Mouse (Mus musculus): ENCODE measurements around the gene Gm9774.

The Gm9774 gene

DNA sequence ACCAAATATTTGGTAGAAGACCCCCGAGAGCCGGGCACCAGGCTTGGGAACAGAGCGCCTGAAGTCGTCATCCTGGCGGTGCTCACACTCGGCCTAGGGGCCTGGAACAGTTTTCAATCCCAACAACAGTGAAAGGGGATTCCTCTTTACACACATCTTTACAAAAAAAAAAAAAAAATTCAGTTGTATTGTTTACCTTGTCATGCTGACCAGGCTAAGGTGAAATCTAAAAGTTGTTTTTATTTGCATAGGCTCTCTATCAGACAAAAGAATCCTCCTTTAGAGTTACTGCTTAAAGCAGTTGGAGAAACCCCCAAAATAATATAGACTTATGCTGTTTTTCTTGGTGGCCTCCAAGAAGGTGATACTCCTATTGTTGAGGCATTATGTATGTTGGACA lies at the start of gene Gm9774:
TSS of gene Gm9774 (minus strand) at position 101 of the 400 bp plus-strand sequence.
- no peak for DNase-seq (ENCODE audit: low read depth in 2 of 2, low spot score in 2 of 2)

DNA sequence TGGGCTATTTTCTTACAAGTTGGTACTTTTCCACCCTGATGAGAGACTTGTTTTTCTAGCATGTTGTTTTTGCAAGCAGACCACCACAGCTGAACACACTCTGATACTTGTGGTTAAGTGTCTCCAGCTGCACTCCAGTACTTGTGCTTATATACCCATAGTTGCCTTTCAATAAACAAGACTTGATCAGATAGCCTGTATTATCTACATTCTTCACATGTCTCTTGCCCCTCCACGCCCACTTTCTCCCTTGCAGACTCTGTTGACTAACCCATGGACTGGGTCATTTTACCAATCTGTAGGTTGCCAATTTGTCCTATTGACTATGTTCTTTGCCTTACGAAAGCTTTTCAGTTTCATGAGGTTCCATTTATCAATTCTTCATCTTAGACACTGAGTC lies 40.9 kb upstream of the Gm9774 start:
- DNase-seq (ENCODE audit: low read depth in 2 of 2, low spot score in 2 of 2) = no peak

DNA sequence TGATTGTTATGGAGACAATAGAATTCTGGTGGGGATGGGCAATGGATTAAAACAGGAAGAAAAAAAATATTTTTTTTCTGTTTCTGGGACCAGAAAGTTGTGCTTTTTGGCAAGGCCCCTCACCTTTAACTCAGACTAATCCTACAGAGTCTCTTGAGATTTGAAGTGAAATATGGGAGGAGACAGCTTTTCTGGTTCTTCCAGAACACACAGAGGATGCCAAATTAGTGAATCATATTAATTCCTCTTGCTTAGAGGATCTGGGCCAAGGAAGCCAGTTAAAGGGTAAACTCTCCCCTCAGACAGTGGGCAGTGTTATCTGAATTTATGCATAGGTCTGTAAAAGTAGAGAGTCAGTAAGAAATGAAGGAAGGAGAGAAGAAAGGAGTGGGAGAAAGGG lies 38.2 kb upstream of the Gm9774 start:
- no peak for DNase-seq (ENCODE audit: low read depth in 2 of 2, low spot score in 2 of 2)

- no peak for DNase-seq (ENCODE audit: low read depth in 2 of 2, low spot score in 2 of 2)
Observed at GRCm38 (mm10) chr3:92466576-92466975, 37.4 kb upstream of the Gm9774 start.

DNA sequence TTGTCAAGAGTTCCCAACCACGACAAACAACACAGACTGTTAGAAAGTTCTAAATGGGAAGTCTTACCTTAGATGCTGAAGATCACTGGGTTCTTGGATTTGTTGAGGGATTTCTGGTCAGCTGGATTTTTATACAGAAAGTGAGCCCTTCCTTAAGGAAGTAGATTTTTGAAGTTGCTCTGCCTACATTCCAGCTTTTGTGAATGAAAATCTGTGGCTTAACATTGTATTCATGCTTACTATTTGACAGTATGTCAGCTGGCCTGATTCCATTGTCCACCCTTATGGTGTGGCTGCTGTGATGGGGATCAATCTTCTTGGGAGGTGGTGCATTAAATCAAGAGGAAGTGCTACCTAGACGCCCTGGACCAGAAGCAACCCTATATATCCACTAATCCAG lies 29.4 kb upstream of the Gm9774 start, which contains the start of gene Sprr3:
TSS of gene Sprr3 (minus strand) at position 101 of the 400 bp plus-strand sequence.
- DNase-seq (ENCODE audit: low read depth in 2 of 2, low spot score in 2 of 2) = no peak

- no peak for DNase-seq (ENCODE audit: low read depth in 2 of 2, low spot score in 2 of 2)
Observed at GRCm38 (mm10) chr3:92455151-92455550, 25.9 kb upstream of the Gm9774 start.

DNA sequence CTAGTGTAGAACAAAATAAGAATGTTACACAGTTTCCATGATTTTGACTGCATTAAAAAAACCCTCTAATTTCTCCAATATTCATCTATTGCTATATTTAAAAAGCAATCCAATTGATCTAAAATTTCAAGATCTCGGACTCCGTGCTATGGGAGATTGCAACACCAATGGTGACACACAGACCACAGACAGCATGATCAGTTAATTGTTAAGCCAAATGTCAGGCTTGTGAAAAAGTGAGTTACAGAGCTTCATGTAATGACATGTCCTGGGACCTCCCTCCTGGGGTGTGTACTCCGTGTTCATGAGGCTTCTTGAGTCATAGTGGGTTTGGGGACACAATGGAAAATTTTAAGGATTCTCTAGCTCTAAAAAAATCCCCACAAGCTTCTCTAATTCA lies 11.0 kb upstream of the Gm9774 start:
- DNase-seq (ENCODE audit: low read depth in 2 of 2, low spot score in 2 of 2) = no peak

GRCm38 (mm10) chr3:92438689-92439088 lies 9.5 kb upstream of the Gm9774 start, which contains the start of gene Sprr1b:
Sprr1b (minus strand) TSS chr3:92438789.
- no peak for DNase-seq (ENCODE audit: low read depth in 2 of 2, low spot score in 2 of 2)

DNA sequence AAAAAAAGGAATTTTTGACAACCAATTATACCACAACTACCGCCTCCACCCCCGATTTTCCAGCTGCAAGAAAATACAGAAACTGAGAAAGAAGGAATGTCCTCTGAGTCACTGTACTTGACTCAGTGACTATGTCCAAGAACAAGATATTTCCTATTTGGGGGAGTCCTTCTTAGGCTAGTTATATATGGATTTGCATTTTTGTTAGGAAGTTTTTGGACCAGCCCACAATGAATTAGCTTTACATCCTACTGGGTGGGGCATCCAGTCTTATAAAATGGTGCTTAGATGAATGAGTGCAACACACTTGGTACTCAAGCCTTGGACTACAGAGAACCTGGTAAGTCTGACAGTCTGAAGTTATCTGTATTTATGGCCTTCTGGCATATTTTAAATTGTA lies 3.1 kb upstream of the Gm9774 start, which contains the start of gene Sprr2k:
TSS of gene Sprr2k (plus strand) at position 301 of the 400 bp plus-strand sequence.
- no peak for DNase-seq (ENCODE audit: low read depth in 2 of 2, low spot score in 2 of 2)

DNA sequence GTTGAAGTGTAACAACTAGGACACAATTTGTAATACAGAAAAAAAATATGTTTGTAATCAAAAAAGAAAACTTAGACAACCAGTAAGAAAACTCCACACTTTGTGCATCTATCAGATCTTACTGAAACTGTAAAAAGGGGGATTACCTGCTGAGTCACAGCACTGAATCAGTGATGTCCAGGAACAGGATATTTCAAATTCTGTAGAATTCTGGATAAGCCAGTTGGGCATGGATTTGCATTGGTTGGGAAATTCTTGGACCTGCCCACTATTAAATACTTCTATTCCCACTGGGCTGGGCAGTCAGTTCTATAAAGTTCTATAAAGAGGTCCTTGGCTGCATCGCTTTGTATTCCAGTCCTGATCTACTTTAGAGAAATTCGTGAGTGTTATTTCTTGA lies 11.4 kb downstream of the Gm9774 start, which contains the start of gene Sprr2j-ps:
TSS of gene Sprr2j-ps (plus strand) at position 301 of the 400 bp plus-strand sequence.
- no peak for DNase-seq (ENCODE audit: low read depth in 2 of 2, low spot score in 2 of 2)

- no peak for DNase-seq (ENCODE audit: low read depth in 2 of 2, low spot score in 2 of 2)
Observed at GRCm38 (mm10) chr3:92407691-92408090, 21.5 kb downstream of the Gm9774 start, which contains the start of gene Sprr2i. Sprr2i (plus strand) TSS chr3:92407991.

- no peak for DNase-seq (ENCODE audit: low read depth in 2 of 2, low spot score in 2 of 2)
Observed at GRCm38 (mm10) chr3:92394301-92394700, 34.9 kb downstream of the Gm9774 start.

DNA sequence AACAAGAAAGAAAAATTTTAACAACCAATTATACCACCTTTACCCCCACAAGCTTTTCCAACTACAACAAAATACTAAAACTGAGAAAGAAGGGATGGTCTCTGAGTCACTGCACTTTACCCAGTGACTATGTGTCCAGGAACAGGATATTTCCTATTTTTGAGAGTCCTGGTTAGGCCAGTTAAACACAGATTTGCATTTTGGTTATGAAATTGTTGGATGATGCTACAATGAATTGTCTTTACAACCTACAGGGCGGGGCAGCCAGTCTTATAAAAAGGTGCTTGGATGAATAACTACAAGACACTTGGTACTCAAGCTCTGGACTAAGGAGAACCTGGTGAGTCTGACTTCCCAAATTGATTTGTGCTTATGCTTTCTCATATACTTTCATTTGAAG lies 43.8 kb downstream of the Gm9774 start, which contains the start of gene Sprr2h:
TSS of gene Sprr2h (plus strand) at position 301 of the 400 bp plus-strand sequence.
- DNase-seq (ENCODE audit: low read depth in 2 of 2, low spot score in 2 of 2) = no peak

Data from CD8-positive naive resting alpha-beta T cell, adult 2 months (primary cell).